Mouse (Mus musculus) CH12.LX (cell line): Measurements from ENCODE around the gene U2af1l4. TPM values are rescaled to one million over a fixed set of nuclear protein-coding genes. Genes with fewer than 3 reads are reported as not detected.

Source experiments
- DNase-seq: peaks from one replicate; pipeline ENCODE4 v3.0.0-alpha.2; 2013; ENCODE audit errors: extremely low read depth
- H3K27ac ChIP-seq: 2 replicates; pipeline ENCODE4 v1.5.1; 2012; ENCODE audit warnings: low read depth, mild to moderate bottlenecking, control low read depth, moderate library complexity; ENCODE audit not compliant: insufficient read depth
- H3K27me3 ChIP-seq: replicated peaks from 2 replicates; pipeline ENCODE3; 2012; ENCODE audit warnings: inconsistent platforms
- H3K36me3 ChIP-seq, 2 experiments: replicated peaks in 1 of 2; 2 replicates each; pipeline versions ENCODE3 to v1.6.1; 2012; ENCODE audit warnings: inconsistent platforms in 1 of 2, low read length in 1 of 2, mild to moderate bottlenecking in 1 of 2, mixed read lengths in 1 of 2, moderate library complexity in 1 of 2; ENCODE audit not compliant: control insufficient read depth in 1 of 2, insufficient read depth in 1 of 2
- H3K4me1 ChIP-seq, 2 experiments: 2 replicates each; pipeline ENCODE4 v1.6.1; 2012; ENCODE audit warnings: inconsistent platforms in 1 of 2, moderate library complexity in 1 of 2; ENCODE audit not compliant: insufficient read depth in 2 of 2, control insufficient read depth in 1 of 2
- H3K4me2 ChIP-seq: 2 replicates; pipeline ENCODE4 v1.6.1; 2012; ENCODE audit warnings: low read depth, mild to moderate bottlenecking, control low read depth; ENCODE audit not compliant: poor library complexity, insufficient read depth, severe bottlenecking
- H3K4me3 ChIP-seq, 3 experiments: fragments of 150-350 bp in 1 of 3; sonication (generic) in 1 of 3; replicated peaks in 1 of 3; 2 replicates each; pipeline versions ENCODE3 to v1.5.1; 2011 to 2012; ENCODE audit warnings: low read depth in 2 of 3, low read length in 2 of 3, mild to moderate bottlenecking in 2 of 3, moderate library complexity in 2 of 3, control low read depth in 1 of 3, improper control_type of control experiment in 1 of 3, inconsistent platforms in 1 of 3, mixed read lengths in 1 of 3; ENCODE audit not compliant: poor library complexity in 1 of 3
- H3K79me2 ChIP-seq: replicated peaks from 2 replicates; pipeline ENCODE4 v1.6.1; 2012; ENCODE audit warnings: mild to moderate bottlenecking, moderate library complexity; ENCODE audit not compliant: control insufficient read depth, poor library complexity, insufficient read depth, severe bottlenecking; ENCODE audit errors: extremely low read depth
- H3K9ac ChIP-seq: 2 replicates; pipeline ENCODE4 v1.6.1; 2012; ENCODE audit warnings: low read depth, mild to moderate bottlenecking, control low read depth, moderate library complexity; ENCODE audit not compliant: insufficient read depth
- H3K9me3 ChIP-seq: replicated peaks from 2 replicates; pipeline ENCODE3; 2012; ENCODE audit warnings: low read length, inconsistent platforms, mixed read lengths
- BHLHE40 ChIP-seq: IDR thresholded peaks from 2 replicates; pipeline ENCODE4 v1.6.1; 2011; ENCODE audit warnings: mild to moderate bottlenecking, low read depth, low read length, improper control_type of control experiment
- CTCF ChIP-seq, 2 experiments: IDR thresholded peaks in 1 of 2; conservative IDR thresholded peaks in 1 of 2; 2 replicates each; pipeline ENCODE4 v1.5.1; 2011 to 2012; ENCODE audit warnings: low read depth in 2 of 2, low read length in 2 of 2, improper control_type of control experiment in 1 of 2, inconsistent platforms in 1 of 2, mild to moderate bottlenecking in 1 of 2, moderate library complexity in 1 of 2
- EP300 ChIP-seq: IDR thresholded peaks from 2 replicates; pipeline ENCODE4 v1.6.1; 2011; ENCODE audit warnings: low read length, improper control_type of control experiment
- ETS1 ChIP-seq: conservative IDR thresholded peaks from 2 replicates; pipeline ENCODE4 v1.6.1; 2012; ENCODE audit warnings: low read depth, mild to moderate bottlenecking, inconsistent platforms, low read length, improper control_type of control experiment, moderate library complexity
- HCFC1 ChIP-seq: IDR thresholded peaks from 2 replicates; pipeline ENCODE4 v1.6.1; 2012; ENCODE audit warnings: low read depth, mild to moderate bottlenecking, inconsistent platforms, low read length, improper control_type of control experiment
- IRF4 ChIP-seq: IDR thresholded peaks from 2 replicates; pipeline ENCODE4 v1.6.1; 2014; ENCODE audit warnings: low read depth, mild to moderate bottlenecking, inconsistent platforms, low read length, improper control_type of control experiment
- JUND ChIP-seq: conservative IDR thresholded peaks from 2 replicates; pipeline ENCODE4 v1.6.1; 2011; ENCODE audit warnings: low read depth, low read length, improper control_type of control experiment
- KAT2A ChIP-seq: IDR thresholded peaks from 2 replicates; pipeline ENCODE4 v1.6.1; 2012; ENCODE audit warnings: low read length, improper control_type of control experiment, inconsistent platforms; ENCODE audit not compliant: insufficient replicate concordance
- MAX ChIP-seq: IDR thresholded peaks from 2 replicates; pipeline ENCODE4 v1.6.1; 2011; ENCODE audit warnings: low read length, improper control_type of control experiment
- MEF2A ChIP-seq: IDR thresholded peaks from 2 replicates; pipeline ENCODE4 v1.6.1; 2014; ENCODE audit warnings: low read depth, mild to moderate bottlenecking, inconsistent platforms, low read length, improper control_type of control experiment, borderline replicate concordance
- NELFE ChIP-seq: IDR thresholded peaks from 2 replicates; pipeline ENCODE4 v1.6.1; 2011; ENCODE audit warnings: low read depth, low read length, improper control_type of control experiment
- NRF1 ChIP-seq: IDR thresholded peaks from 2 replicates; pipeline ENCODE4 v1.6.1; 2014; ENCODE audit warnings: low read depth, mild to moderate bottlenecking, inconsistent platforms, low read length, improper control_type of control experiment, moderate library complexity
- POLR2A ChIP-seq: IDR thresholded peaks from 2 replicates; pipeline ENCODE4 v1.6.1; 2011; ENCODE audit warnings: low read depth, mild to moderate bottlenecking, improper control_type of control experiment, low read length
- POLR2AphosphoS2 ChIP-seq: IDR thresholded peaks from 2 replicates; pipeline ENCODE4 v1.6.1; 2011; ENCODE audit warnings: low read depth, low read length, improper control_type of control experiment
- RCOR1 ChIP-seq: conservative IDR thresholded peaks from 2 replicates; pipeline ENCODE4 v1.6.1; 2012; ENCODE audit warnings: low read depth, mild to moderate bottlenecking, inconsistent platforms, low read length, improper control_type of control experiment
- SIN3A ChIP-seq: IDR thresholded peaks from 2 replicates; pipeline ENCODE4 v1.6.1; 2012; ENCODE audit warnings: low read length, improper control_type of control experiment, inconsistent platforms
- SMC3 ChIP-seq: IDR thresholded peaks from 2 replicates; pipeline ENCODE4 v1.6.1; 2011; ENCODE audit warnings: low read depth, low read length, improper control_type of control experiment
- TBP ChIP-seq: conservative IDR thresholded peaks from 2 replicates; pipeline ENCODE4 v1.6.1; 2011; ENCODE audit warnings: low read depth, low read length, improper control_type of control experiment
- TCF12 ChIP-seq: IDR thresholded peaks from 2 replicates; pipeline ENCODE4 v1.6.1; 2014; ENCODE audit warnings: low read depth, mild to moderate bottlenecking, inconsistent platforms, low read length, improper control_type of control experiment
- USF1 ChIP-seq: IDR thresholded peaks from 2 replicates; pipeline ENCODE4 v1.6.1; 2014; ENCODE audit warnings: low read depth, mild to moderate bottlenecking, inconsistent platforms, low read length, improper control_type of control experiment
- USF2 ChIP-seq: conservative IDR thresholded peaks from 2 replicates; pipeline ENCODE4 v1.6.1; 2011; ENCODE audit warnings: low read depth, low read length, improper control_type of control experiment
- ZNF384 ChIP-seq: IDR thresholded peaks from 2 replicates; pipeline ENCODE4 v1.6.1; 2012; ENCODE audit warnings: low read depth, low read length, improper control_type of control experiment, inconsistent platforms
- dilution Hi-C: fragments of 300-500 bp; cut with MboI; formaldehyde crosslinking; loops from 2 replicates; pipeline ENCODE4 v1.14.3; 2020; ENCODE audit warnings: low sequenced_read_pairs; ENCODE audit not compliant: extremely low pct_unique_long_range_greater_than_20kb, extremely low pct_ligation_motif_present
- in situ Hi-C: fragments of 300-500 bp; cut with MboI; formaldehyde crosslinking; loops from 3 replicates; pipeline ENCODE4 v1.14.3; 2019; ENCODE audit warnings: low sequenced_read_pairs, low pct_ligation_motif_present, low pct_unique_long_range_greater_than_20kb, mixed read lengths
- polyA plus RNA-seq: library from polyadenylated mRNA; unstranded; fragments of >175 nt; gene quantifications from 2 replicates; pipeline ENCODE4 v1.2.1, GENCODE M21; 2012; ENCODE audit warnings: low read depth; ENCODE audit not compliant: insufficient read length
- total RNA-seq, 2 experiments: library from RNA; depleted of rRNA; stranded (reverse); fragments of 300-350 nt in 1 of 2; fragments of >200 nt in 1 of 2; gene quantifications; 2 replicates each; pipeline ENCODE4 v1.2.3; 2012 to 2014

The U2af1l4 gene
- total and polyA plus RNA-seq, 3 experiments: 51.5 to 60.8 (median 56.7) TPM

DNA sequence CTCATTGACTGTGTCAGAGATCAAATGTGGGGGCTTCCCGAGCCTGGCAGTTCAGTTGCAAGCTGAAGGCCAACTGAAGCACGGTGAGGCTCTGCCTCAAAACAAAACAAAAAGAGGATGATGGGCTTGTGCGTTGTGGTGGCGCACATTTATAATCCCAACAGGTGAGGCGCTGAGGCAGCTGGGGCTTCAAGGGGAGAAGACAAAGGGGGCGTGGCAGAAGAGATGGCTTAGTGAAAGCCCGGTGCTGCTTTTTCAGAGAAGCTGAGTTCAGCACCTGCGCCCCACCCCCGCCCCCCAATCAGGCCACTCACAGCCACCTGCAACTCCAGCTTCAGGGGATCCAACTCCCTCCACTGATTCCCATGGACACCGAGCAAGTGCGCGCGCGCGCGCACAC lies 45.4 kb downstream of the U2af1l4 start:
- in situ Hi-C loops (loop anchor here (5.0 kb wide), 1 partner anchor 51 kb away; the partner anchor contains the start of gene Lin37), dilution Hi-C loops (no loop called here)
- Histone ChIP-seq H3K4me3 (no peak overlapping the region), H3K4me2 (no peak overlapping the region), H3K9me3 (no peaks in the 10 kb centered on the region), H3K79me2 (peaks cover 3% of the 10 kb centered on the region), H3K9ac (no peak overlapping the region), H3K27me3 (no peaks in the 10 kb centered on the region), H3K4me1 (peaks cover 18 to 32% of the 10 kb centered on the region in 2 experiments), H3K36me3 (peaks cover 0 to 20% of the 10 kb centered on the region in 2 experiments), H3K27ac (no peak overlapping the region)
- no peak for DNase-seq
- TF ChIP-seq JUND (no peak), POLR2A (no peak), NELFE (no peak), ETS1 (no peak), KAT2A (no peak), USF1 (no peak), HCFC1 (no peak), TCF12 (no peak), TBP (no peak), MEF2A (no peak), MAX (no peak), CTCF (conservative IDR thresholded peaks at IDR 0.05 in 1 of 2, IDR thresholded peaks at IDR 0.05 in 1 of 2; ENCODE audit: low read depth in 2 of 2, low read length in 2 of 2) (no peak), EP300 (no peak), USF2 (no peak)

GRCm38 (mm10) chr7:30610043-30610442 lies 46.9 kb downstream of the U2af1l4 start:
- Histone ChIP-seq H3K79me2 (no peaks in the 10 kb centered on the region), H3K4me2 (no peak overlapping the region), H3K4me3 (no peak overlapping the region), H3K27ac (no peak overlapping the region), H3K27me3 (no peaks in the 10 kb centered on the region), H3K9ac (no peak overlapping the region), H3K36me3 (peaks cover 0 to 12% of the 10 kb centered on the region in 2 experiments), H3K9me3 (no peaks in the 10 kb centered on the region), H3K4me1 (peaks cover 8 to 31% of the 10 kb centered on the region in 2 experiments)
- TF ChIP-seq CTCF (conservative IDR thresholded peaks at IDR 0.05 in 1 of 2, IDR thresholded peaks at IDR 0.05 in 1 of 2; ENCODE audit: low read depth in 2 of 2, low read length in 2 of 2): no peak
- no peak for TF ChIP-seq SMC3
- TF ChIP-seq RCOR1: no peak
- no peak for TF ChIP-seq POLR2A
- TF ChIP-seq HCFC1: no peak
- TF ChIP-seq BHLHE40: no peak
- no peak for TF ChIP-seq ZNF384
- no peak for TF ChIP-seq NRF1
- no peak for TF ChIP-seq POLR2AphosphoS2
- no peak for TF ChIP-seq SIN3A
- no peak for TF ChIP-seq IRF4
- no peak for DNase-seq
- in situ Hi-C loops (no loop called here), dilution Hi-C loops (no loop called here)
